Mouse (Mus musculus) liver, embryonic 14.5 days (tissue): ENCODE data around the gene Anxa7.

Experiments used
- CTCF ChIP-seq: IDR thresholded peaks from 2 replicates; pipeline ENCODE4 v1.5.1; 2016; ENCODE audit warnings: antibody characterized with exemption, low read depth, control low read depth
- EP300 ChIP-seq: IDR thresholded peaks from 2 replicates; pipeline ENCODE4 v1.6.1; 2016; ENCODE audit warnings: antibody characterized with exemption, low read depth

GRCm38 (mm10) chr14:20478801-20479200 is 1.1 kb downstream of the Anxa7 start:
- TF ChIP-seq CTCF (no peak), EP300 (no peak; the same call in 1 of the 2 replicates)
